Mouse (Mus musculus) mouse trophoblast stem cell (cell line): ENCODE results near the gene Chchd6.

Experiments used
- in situ Hi-C, 2 experiments: fragments of 300-500 bp; cut with MseI, MboI; formaldehyde crosslinking; loops; 2 replicates in 1 of 2; 3 replicates in 1 of 2; pipeline ENCODE4 v1.15.1; 2025

Gene Chchd6

GRCm38 (mm10) chr6:89407247-89407889 is 188.1 kb downstream of the Chchd6 start:
- in situ Hi-C loops, result no loop called here

- in situ Hi-C loops, result no loop called here
These were observed 190.5 kb downstream of the Chchd6 start for GRCm38 (mm10) chr6:89404964-89405363.

GRCm38 (mm10) chr6:89403257-89404225 is 191.9 kb downstream of the Chchd6 start:
- in situ Hi-C loops, result no loop called here

GRCm38 (mm10) chr6:89402406-89402805 is 193.0 kb downstream of the Chchd6 start:
- in situ Hi-C loops, result no loop called here

- in situ Hi-C loops, result no loop called here
These were observed 195.9 kb downstream of the Chchd6 start for GRCm38 (mm10) chr6:89399564-89399963.

- in situ Hi-C loops, result no loop called here
These were observed 197.5 kb downstream of the Chchd6 start for GRCm38 (mm10) chr6:89397919-89398318.

GRCm38 (mm10) chr6:89393820-89394219 is 201.6 kb downstream of the Chchd6 start:
- in situ Hi-C loops, result no loop called here

- in situ Hi-C loops, result no loop called here
These were observed 203.2 kb downstream of the Chchd6 start for GRCm38 (mm10) chr6:89392213-89392612.

GRCm38 (mm10) chr6:89389771-89390170 is 205.7 kb downstream of the Chchd6 start:
- in situ Hi-C loops, result no loop called here

- in situ Hi-C loops, result no loop called here
These were observed 208.5 kb downstream of the Chchd6 start for GRCm38 (mm10) chr6:89386956-89387355.

- in situ Hi-C loops, result no loop called here
These were observed 210.8 kb downstream of the Chchd6 start for GRCm38 (mm10) chr6:89384699-89385098.

- in situ Hi-C loops, result no loop called here
These were observed 213.6 kb downstream of the Chchd6 start for GRCm38 (mm10) chr6:89381851-89382250.

- in situ Hi-C loops, result no loop called here
These were observed 214.3 kb downstream of the Chchd6 start for GRCm38 (mm10) chr6:89381172-89381571.

- in situ Hi-C loops, result no loop called here
These were observed 214.7 kb downstream of the Chchd6 start for GRCm38 (mm10) chr6:89380751-89381150.

GRCm38 (mm10) chr6:89378264-89378663 is 217.2 kb downstream of the Chchd6 start:
- in situ Hi-C loops, result no loop called here

GRCm38 (mm10) chr6:89368812-89369211 is 226.6 kb downstream of the Chchd6 start:
- in situ Hi-C loops, result no loop called here

- in situ Hi-C loops, result loop anchor here (5.0 kb wide), 1 partner anchor 193 kb away; no protein-coding TSS in a partner anchor
These were observed 231.1 kb downstream of the Chchd6 start for GRCm38 (mm10) chr6:89364342-89364741.

GRCm38 (mm10) chr6:89363107-89363451 is 232.4 kb downstream of the Chchd6 start:
- in situ Hi-C loops, result loop anchor here (5.0 kb wide), 1 partner anchor 194 kb away; no protein-coding TSS in a partner anchor

GRCm38 (mm10) chr6:89362281-89363106 is 233.0 kb downstream of the Chchd6 start, which contains the start of gene Plxna1:
TSS of gene Plxna1 (minus strand) at chr6:89362620.
- in situ Hi-C loops, result loop anchor here (5.0 kb wide), 1 partner anchor 195 kb away; no protein-coding TSS in a partner anchor

GRCm38 (mm10) chr6:89361418-89362280 is 233.8 kb downstream of the Chchd6 start:
- in situ Hi-C loops, result loop anchor here (5.0 kb wide), 1 partner anchor 196 kb away; no protein-coding TSS in a partner anchor
